Mouse (Mus musculus) hindbrain, embryonic 11.5 days (tissue): Measurements from ENCODE around the gene Tdrd7. TPM values are rescaled to one million over a fixed set of nuclear protein-coding genes. Genes with fewer than 3 reads are reported as not detected.

Experiments used
- ATAC-seq: fragments of 200-750 bp; cut with Nextera tagmentation; 2 replicates; pipeline ENCODE4 v1.8.0; 2017; ENCODE audit warnings: mild to moderate bottlenecking, moderate TSS enrichment, moderate library complexity; ENCODE audit not compliant: low FRiP score
- DNase-seq: peaks from one replicate; pipeline ENCODE4 v3.0.0-alpha.2; 2015; ENCODE audit warnings: low spot score
- H3K27ac ChIP-seq: fragments of 300-500 bp; sonication (generic); 2 replicates; pipeline ENCODE4 v1.5.1; 2014; ENCODE audit warnings: mild to moderate bottlenecking, low read depth, low read length
- H3K27me3 ChIP-seq: fragments of 300-500 bp; sonication (generic); 2 replicates; pipeline ENCODE4 v1.6.1; 2014; ENCODE audit warnings: mild to moderate bottlenecking, low read length, moderate library complexity, mixed read lengths; ENCODE audit not compliant: control insufficient read depth, insufficient read depth
- H3K36me3 ChIP-seq: fragments of 300-500 bp; sonication (generic); 2 replicates; pipeline ENCODE4 v1.6.1; 2014; ENCODE audit warnings: mild to moderate bottlenecking, low read length, moderate library complexity, mixed read lengths; ENCODE audit not compliant: control insufficient read depth, insufficient read depth
- H3K4me1 ChIP-seq: fragments of 300-500 bp; sonication (generic); replicated peaks from 2 replicates; pipeline ENCODE4 v1.6.1; 2014; ENCODE audit warnings: low read length, mixed read lengths; ENCODE audit not compliant: control insufficient read depth, insufficient read depth
- H3K4me2 ChIP-seq: fragments of 300-500 bp; sonication (generic); replicated peaks from 2 replicates; pipeline ENCODE4 v1.6.1; 2014; ENCODE audit warnings: mild to moderate bottlenecking, low read depth, low read length
- H3K4me3 ChIP-seq: fragments of 300-500 bp; sonication (generic); 2 replicates; pipeline ENCODE4 v1.5.1; 2014; ENCODE audit warnings: low read depth, low read length
- H3K9ac ChIP-seq: fragments of 300-500 bp; sonication (generic); 2 replicates; pipeline ENCODE4 v1.6.1; 2014; ENCODE audit warnings: low read depth, low read length
- H3K9me3 ChIP-seq: fragments of 300-500 bp; sonication (generic); 2 replicates; pipeline ENCODE4 v1.6.1; 2016; ENCODE audit warnings: low read length; ENCODE audit not compliant: control insufficient read depth
- WGBS: fragments of 180-500 bp; shearing (Covaris S2); extraction: QIAGEN DNeasy Blood & Tissue Kit; methylation state at CpG from one replicate; pipeline ENCODE4 v1.1.7; 2014; 5-methylcytosine and 5-hydroxymethylcytosine counted together
- polyA plus RNA-seq: library from polyadenylated mRNA; unstranded; fragments of >200 nt; fragmentation: Nextera tagmentation; extraction: Ambion mirVana; gene quantifications from 2 replicates; pipeline ENCODE4 v1.2.1, GENCODE M21; 2014

Gene Tdrd7
- polyA plus RNA-seq, 1 experiment from 2014 or later: 11.7 TPM

DNA sequence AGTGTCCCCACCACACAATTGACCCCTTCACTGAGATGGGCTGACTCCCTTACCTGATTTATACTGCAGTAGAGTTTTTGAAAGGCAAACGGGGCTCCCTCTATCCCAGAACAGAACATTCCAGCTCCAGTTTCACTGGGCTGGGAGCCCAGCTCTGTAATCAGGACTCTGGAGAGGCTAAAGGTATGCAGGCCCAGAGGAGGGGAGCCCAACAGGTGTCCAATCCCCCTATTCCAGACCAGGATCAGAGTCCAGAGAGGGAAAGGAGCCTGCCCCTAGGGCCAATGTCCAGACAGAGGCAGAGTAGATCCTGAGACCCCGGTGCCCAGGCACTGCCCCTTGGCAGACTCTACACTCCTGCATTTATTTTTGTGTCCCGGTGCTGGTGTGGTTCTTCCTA lies 99.8 kb downstream of the Tdrd7 start:
- DNase-seq: no peak

DNA sequence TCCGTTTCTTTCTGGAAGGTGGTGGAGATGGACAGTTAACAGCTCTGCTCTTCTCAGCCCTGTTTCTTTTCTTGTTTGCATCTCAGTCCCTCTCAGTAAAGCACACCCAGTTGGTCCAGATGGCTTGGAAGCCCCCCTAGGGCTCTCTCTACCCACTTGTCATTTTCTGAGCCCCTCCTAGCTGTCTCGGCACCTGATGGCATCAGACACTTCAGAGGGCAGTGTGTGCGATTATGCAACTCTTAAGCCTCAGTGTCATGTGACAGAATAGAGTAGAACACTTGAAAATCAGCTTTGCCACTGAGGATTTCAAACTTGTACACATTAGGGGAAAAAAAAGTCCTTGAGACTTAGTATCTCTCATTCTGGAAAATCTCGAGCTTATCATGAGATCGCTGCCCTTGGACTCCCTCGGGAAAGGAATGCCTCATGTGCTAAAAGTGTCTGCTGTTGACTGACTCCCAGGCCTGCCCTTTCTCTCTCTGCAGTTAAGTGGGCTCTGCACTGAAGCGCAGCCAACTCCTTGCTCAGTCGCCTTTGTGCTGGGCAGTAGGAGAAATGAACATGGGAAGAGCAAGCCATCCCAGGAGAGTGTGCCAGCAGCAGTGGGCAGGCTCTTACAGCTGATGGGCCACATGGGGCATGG lies 100.7 kb downstream of the Tdrd7 start:
- no peak overlapping the region for H3K4me2 ChIP-seq
- no peak for DNase-seq
- no peak overlapping the region for H3K4me3 ChIP-seq
- 80% methylated on average over 8 of the region's 8 CpGs for WGBS
- no peak overlapping the region for H3K9ac ChIP-seq
- no peak for ATAC-seq
- H3K9me3 ChIP-seq: no peaks in the 10 kb centered on the region
- H3K36me3 ChIP-seq: no peaks in the 10 kb centered on the region
- H3K27ac ChIP-seq: no peak overlapping the region
- H3K27me3 ChIP-seq: no peaks in the 10 kb centered on the region
- 0 out of 2 replicates have a peak, but pooled peaks cover 2% of the 10 kb centered on the region for H3K4me1 ChIP-seq

More for the DNA sequence above, 99.8 kb downstream of the Tdrd7 start:
- Histone ChIP-seq H3K9ac (no peak overlapping the region), H3K4me2 (no peak overlapping the region), H3K4me1 (0 out of 2 replicates have a peak, but pooled peaks cover 2% of the 10 kb centered on the region), H3K27ac (no peak overlapping the region), H3K4me3 (no peak overlapping the region), H3K9me3 (no peaks in the 10 kb centered on the region), H3K27me3 (no peaks in the 10 kb centered on the region), H3K36me3 (no peaks in the 10 kb centered on the region)
- WGBS: 71% methylated on average over 3 of the region's 3 CpGs
- no peak for ATAC-seq

DNA sequence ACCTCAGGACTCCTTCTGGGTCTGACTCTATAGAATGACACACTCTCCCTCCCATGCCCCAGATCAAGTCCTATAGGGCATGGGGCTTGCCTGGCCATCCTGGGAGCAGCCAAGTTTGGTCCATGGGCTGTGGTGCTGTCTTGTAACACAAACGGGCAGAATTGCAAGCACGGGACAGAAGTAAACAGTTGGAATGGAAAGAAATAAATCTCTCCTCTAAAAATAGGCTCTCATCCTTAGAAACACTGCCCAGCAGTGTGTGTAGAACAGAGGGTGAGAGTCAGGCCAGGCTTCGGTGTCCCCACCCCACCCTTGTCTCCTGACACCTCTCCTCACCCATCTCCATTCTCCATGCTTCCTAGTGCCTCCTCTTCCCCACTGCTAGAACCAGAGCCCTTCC lies 102.9 kb downstream of the Tdrd7 start:
- Histone ChIP-seq H3K27me3 (no peaks in the 10 kb centered on the region), H3K4me2 (no peak overlapping the region), H3K4me1 (0 out of 2 replicates have a peak, but pooled peaks cover 2% of the 10 kb centered on the region), H3K9ac (no peak overlapping the region), H3K27ac (no peak overlapping the region), H3K4me3 (no peak overlapping the region), H3K36me3 (no peaks in the 10 kb centered on the region), H3K9me3 (no peaks in the 10 kb centered on the region)
- WGBS: 88% methylated on average over 3 of the region's 3 CpGs
- ATAC-seq: no peak
- no peak for DNase-seq

DNA sequence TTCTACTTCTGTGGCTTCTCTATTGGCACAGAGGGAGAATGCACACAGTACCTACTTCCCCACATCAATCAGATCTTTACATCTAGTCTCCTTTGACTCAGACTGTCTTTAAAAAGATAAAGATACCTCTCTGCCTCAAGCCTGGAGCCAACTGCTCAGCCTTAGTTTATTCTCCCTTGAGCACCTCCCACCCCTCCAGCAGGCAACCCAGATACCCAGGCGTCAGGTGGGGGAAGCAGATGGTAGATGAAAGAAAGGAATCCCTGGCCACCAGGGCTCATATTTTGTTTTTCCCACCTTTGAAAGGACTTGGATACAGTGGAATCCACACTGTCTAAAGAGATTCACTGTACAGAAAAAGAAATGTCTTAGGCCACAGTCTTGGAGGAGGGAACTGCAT lies 103.4 kb downstream of the Tdrd7 start:
- no peak overlapping the region for H3K4me2 ChIP-seq
- DNase-seq: no peak
- no peaks in the 10 kb centered on the region for H3K27me3 ChIP-seq
- H3K9me3 ChIP-seq: no peaks in the 10 kb centered on the region
- H3K9ac ChIP-seq: no peak overlapping the region
- 40% methylated on average over 1 of the region's 1 CpGs for WGBS
- H3K4me1 ChIP-seq: 0 out of 2 replicates have a peak, but pooled peaks cover 2% of the 10 kb centered on the region
- ATAC-seq: no peak
- no peak overlapping the region for H3K27ac ChIP-seq
- no peaks in the 10 kb centered on the region for H3K36me3 ChIP-seq
- no peak overlapping the region for H3K4me3 ChIP-seq

DNA sequence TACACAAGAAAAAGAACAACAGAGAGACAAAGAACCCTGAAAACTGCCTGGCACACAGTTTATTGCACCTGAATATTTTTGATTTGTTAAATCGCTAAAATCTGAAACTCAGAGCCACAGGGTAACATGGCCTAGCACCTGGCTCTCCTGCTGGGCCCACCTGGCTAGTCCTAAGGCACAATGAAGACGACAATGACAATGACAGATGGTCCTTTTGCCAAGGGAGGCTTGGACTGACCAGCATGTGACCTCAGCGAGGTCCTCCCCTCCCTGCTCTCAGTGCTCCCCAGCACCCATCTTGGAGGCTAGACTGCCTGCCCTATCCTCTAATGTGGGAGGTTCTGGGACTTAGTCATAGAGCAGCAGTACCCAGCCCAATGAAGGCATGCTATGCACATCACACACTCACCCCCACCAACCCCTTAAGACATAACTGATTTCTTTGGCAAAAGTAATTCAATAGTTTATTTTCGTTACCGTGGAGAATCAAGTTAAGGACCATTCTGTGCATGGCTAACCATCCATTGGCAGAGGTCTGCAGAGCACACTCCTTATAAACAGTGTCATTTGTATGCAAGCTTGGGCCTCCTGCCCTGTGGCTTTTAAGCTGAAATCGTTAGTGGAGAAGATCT lies 104.8 kb downstream of the Tdrd7 start:
- Histone ChIP-seq H3K27me3 (no peaks in the 10 kb centered on the region), H3K27ac (no peak overlapping the region), H3K4me1 (no peaks in the 10 kb centered on the region), H3K4me3 (no peak overlapping the region), H3K36me3 (no peaks in the 10 kb centered on the region), H3K9ac (no peak overlapping the region), H3K4me2 (no peak overlapping the region), H3K9me3 (no peaks in the 10 kb centered on the region)
- DNase-seq (no peak), ATAC-seq (no peak)
- 71% methylated on average over 6 of the region's 6 CpGs for WGBS

DNA sequence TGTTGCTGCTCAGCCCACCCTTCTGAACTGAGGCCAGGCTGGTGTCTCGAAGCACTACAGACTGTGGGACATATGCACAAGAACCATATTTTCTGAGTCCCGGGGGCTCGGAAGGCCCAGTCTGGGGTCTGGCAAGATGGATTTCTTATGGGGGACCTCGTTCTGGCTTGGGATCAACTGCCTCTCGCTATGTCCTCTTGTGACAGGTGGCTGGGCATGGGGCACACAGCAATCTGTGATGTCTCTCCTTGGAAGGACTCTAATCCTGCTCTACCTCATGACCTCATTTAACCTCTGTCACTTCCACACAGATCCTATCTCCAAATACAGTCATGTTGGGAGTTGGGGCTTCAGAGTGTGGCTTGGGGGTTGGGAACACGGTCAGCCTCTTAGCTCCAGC lies 107.5 kb downstream of the Tdrd7 start:
- Histone ChIP-seq H3K4me3 (no peak overlapping the region), H3K9ac (no peak overlapping the region), H3K27me3 (no peaks in the 10 kb centered on the region), H3K9me3 (no peaks in the 10 kb centered on the region), H3K4me2 (no peak overlapping the region), H3K4me1 (no peaks in the 10 kb centered on the region), H3K27ac (no peak overlapping the region), H3K36me3 (no peaks in the 10 kb centered on the region)
- DNase-seq: no peak
- ATAC-seq: no peak
- 90% methylated on average over 6 of the region's 6 CpGs for WGBS

DNA sequence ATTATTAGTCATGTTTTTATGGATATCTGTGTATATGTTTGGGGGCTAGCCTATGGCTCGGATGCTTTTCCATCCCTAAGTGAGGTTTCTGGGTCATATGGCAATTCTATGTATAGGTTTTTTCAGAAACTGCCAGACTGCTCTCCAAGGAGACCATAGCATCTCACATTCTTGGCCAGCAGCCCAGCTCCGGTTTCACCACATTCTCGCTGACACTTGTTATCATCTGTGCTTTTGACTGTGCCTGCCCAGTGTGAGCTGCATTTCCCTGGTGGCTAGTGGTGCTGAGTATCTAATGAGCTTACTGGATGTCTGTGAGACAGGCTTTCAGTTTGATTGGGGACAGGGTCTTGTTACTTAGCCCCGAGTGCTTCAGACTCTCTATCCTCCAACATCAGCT lies 108.6 kb downstream of the Tdrd7 start:
- Histone ChIP-seq H3K4me3 (no peak overlapping the region), H3K9ac (no peak overlapping the region), H3K4me2 (no peak overlapping the region), H3K27me3 (no peaks in the 10 kb centered on the region), H3K9me3 (no peaks in the 10 kb centered on the region), H3K4me1 (no peaks in the 10 kb centered on the region), H3K36me3 (no peaks in the 10 kb centered on the region), H3K27ac (no peak overlapping the region)
- DNase-seq (no peak), ATAC-seq (no peak)
- 67% methylated on average over 4 of the region's 4 CpGs for WGBS

DNA sequence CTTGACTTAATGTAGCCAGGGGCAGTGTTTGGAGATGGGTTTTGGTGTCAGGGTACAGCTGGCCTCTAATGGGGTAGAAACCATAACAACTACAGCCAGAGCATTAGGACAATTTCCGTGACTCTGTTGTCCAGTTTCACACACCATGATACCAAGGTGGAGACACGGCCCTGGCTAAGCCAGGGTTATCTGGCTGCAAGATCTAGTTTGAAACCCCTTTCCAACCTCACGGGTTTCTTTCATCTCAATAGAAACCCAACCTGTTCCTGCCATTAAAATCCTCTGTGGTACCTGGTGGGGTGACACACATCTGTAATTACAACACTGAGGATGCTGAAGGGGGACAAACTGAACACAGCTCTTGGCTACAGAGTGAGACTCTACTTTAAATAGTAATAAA lies 110.5 kb downstream of the Tdrd7 start:
- Histone ChIP-seq H3K4me1 (no peaks in the 10 kb centered on the region), H3K4me2 (no peak overlapping the region), H3K4me3 (no peak overlapping the region), H3K9me3 (no peaks in the 10 kb centered on the region), H3K9ac (no peak overlapping the region), H3K27me3 (no peaks in the 10 kb centered on the region), H3K27ac (no peak overlapping the region), H3K36me3 (no peaks in the 10 kb centered on the region)
- DNase-seq (no peak), ATAC-seq (no peak)
- 88% methylated on average over 3 of the region's 3 CpGs for WGBS

DNA sequence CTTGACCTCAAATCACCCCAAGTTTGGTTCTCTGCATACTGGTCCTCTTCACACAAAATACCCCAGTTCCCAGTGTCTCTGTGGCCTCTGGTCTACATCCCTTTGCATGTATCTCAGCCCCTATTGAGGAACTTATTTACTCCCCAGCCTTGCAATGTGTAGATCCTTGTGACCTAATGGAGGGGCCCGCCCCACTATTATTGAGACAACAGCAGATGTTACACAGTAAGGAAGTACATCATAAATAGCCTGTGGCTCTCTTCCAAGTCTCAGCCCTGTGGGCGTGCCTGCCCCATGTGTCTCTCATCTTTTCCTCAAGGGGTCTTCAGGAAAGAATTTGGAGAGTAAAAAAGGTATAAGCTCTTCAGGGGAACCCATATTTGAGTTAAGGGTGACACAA lies 111.8 kb downstream of the Tdrd7 start:
- Histone ChIP-seq H3K27me3 (no peaks in the 10 kb centered on the region), H3K4me3 (no peak overlapping the region), H3K36me3 (no peaks in the 10 kb centered on the region), H3K4me2 (no peak overlapping the region), H3K4me1 (no peaks in the 10 kb centered on the region), H3K9ac (no peak overlapping the region), H3K27ac (no peak overlapping the region), H3K9me3 (no peaks in the 10 kb centered on the region)
- DNase-seq (no peak), ATAC-seq (no peak)
- 82% methylated on average over 2 of the region's 2 CpGs for WGBS
